Mouse (Mus musculus): ENCODE results near the gene Phldb3. TPM values are rescaled to one million over a fixed set of nuclear protein-coding genes. Genes with fewer than 3 reads are reported as not detected.

Phldb3 gene
- total and polyA plus RNA-seq, 3 experiments: 6.4 to 10.8 TPM; not detected in 1

GRCm38 (mm10) chr7:24568512-24568911 lies 42.1 kb upstream of the Phldb3 start:
- Histone ChIP-seq H3K27ac (ENCODE audit: control insufficient read depth, low read depth, low read length) (no peak overlapping the region), H3K4me3 (ENCODE audit: control insufficient read depth in 1 of 2, insufficient read depth in 1 of 2, low read depth in 2 of 2, low read length in 2 of 2) (no peak overlapping the region), H3K36me3 (ENCODE audit: control insufficient read depth in 1 of 2, insufficient read depth in 2 of 2, low read length in 2 of 2) (peaks cover 0 to 3% of the 10 kb centered on the region in 2 experiments; a peak in 1 of 4 replicates)

GRCm38 (mm10) chr7:24571071-24571470 lies 39.5 kb upstream of the Phldb3 start:
- TF ChIP-seq MAX (IDR thresholded peaks at IDR 0.05; ENCODE audit: low read length) (no peak), MEF2A (IDR thresholded peaks at IDR 0.05; ENCODE audit: extremely low read depth, insufficient replicate concordance, low read depth, low read length, poor library complexity, severe bottlenecking) (no peak), CTCF (IDR thresholded peaks at IDR 0.05 in 2 of 3, conservative IDR thresholded peaks at IDR 0.05 in 1 of 3; ENCODE audit: control insufficient read depth in 1 of 3, insufficient read depth in 1 of 3, low read depth in 2 of 3, low read length in 3 of 3, poor library complexity in 1 of 3, severe bottlenecking in 1 of 3) (no peak)

More at GRCm38 (mm10) chr7:24568512-24568911, 42.1 kb upstream of the Phldb3 start:
- DNase-seq (ENCODE audit: low read depth, low spot score): no peak
- Histone ChIP-seq H3K4me1 (ENCODE audit: control insufficient read depth in 1 of 2, insufficient read depth in 2 of 2, low read length in 2 of 2) (no peaks in the 10 kb centered on the region), H3K9ac (ENCODE audit: control insufficient read depth, low read depth, low read length, poor library complexity, severe bottlenecking) (no peak overlapping the region), H3K79me2 (ENCODE audit: control insufficient read depth, insufficient read depth, low read length, poor library complexity) (no peaks in the 10 kb centered on the region), H3K27me3 (ENCODE audit: control insufficient read depth in 1 of 2, insufficient read depth in 2 of 2, low read length in 2 of 2) (no peaks in the 10 kb centered on the region), H3K9me3 (replicated peaks; ENCODE audit: insufficient read depth, low read length) (no peaks in the 10 kb centered on the region)
- TF ChIP-seq TCF12 (IDR thresholded peaks at IDR 0.05; ENCODE audit: low read depth, low read length): no peak

GRCm38 (mm10) chr7:24572455-24572854 lies 38.1 kb upstream of the Phldb3 start:
- H3K36me3 ChIP-seq (ENCODE audit: control insufficient read depth in 1 of 2, insufficient read depth in 2 of 2, low read length in 2 of 2): no peaks in the 10 kb centered on the region

More at GRCm38 (mm10) chr7:24571071-24571470, 39.5 kb upstream of the Phldb3 start:
- Histone ChIP-seq H3K4me3 (ENCODE audit: control insufficient read depth in 1 of 2, insufficient read depth in 1 of 2, low read depth in 2 of 2, low read length in 2 of 2) (no peak overlapping the region), H3K27me3 (ENCODE audit: control insufficient read depth in 1 of 2, insufficient read depth in 2 of 2, low read length in 2 of 2) (no peaks in the 10 kb centered on the region), H3K27ac (ENCODE audit: control insufficient read depth, low read depth, low read length) (no peak overlapping the region), H3K9ac (ENCODE audit: control insufficient read depth, low read depth, low read length, poor library complexity, severe bottlenecking) (no peak overlapping the region), H3K9me3 (replicated peaks; ENCODE audit: insufficient read depth, low read length) (no peaks in the 10 kb centered on the region), H3K4me1 (ENCODE audit: control insufficient read depth in 1 of 2, insufficient read depth in 2 of 2, low read length in 2 of 2) (no peaks in the 10 kb centered on the region), H3K79me2 (ENCODE audit: control insufficient read depth, insufficient read depth, low read length, poor library complexity) (no peaks in the 10 kb centered on the region), H3K36me3 (ENCODE audit: control insufficient read depth in 1 of 2, insufficient read depth in 2 of 2, low read length in 2 of 2) (peaks cover 0 to 3% of the 10 kb centered on the region in 2 experiments; a peak in 1 of 4 replicates)
- DNase-seq (ENCODE audit: low read depth, low spot score): no peak

GRCm38 (mm10) chr7:24574224-24574796 lies 36.3 kb upstream of the Phldb3 start:
- no peaks in the 10 kb centered on the region; the same call in 1 of the 2 replicates for H3K79me2 ChIP-seq (ENCODE audit: control insufficient read depth, insufficient read depth, low read length, poor library complexity)
- TF ChIP-seq POLR2AphosphoS2 (IDR thresholded peaks at IDR 0.05; ENCODE audit: low read length): 0 out of 2 replicates have a peak, but pooled peaks have one; percentile 20
- TF ChIP-seq MAX (IDR thresholded peaks at IDR 0.05; ENCODE audit: low read length): no peak
- no peak for DNase-seq (ENCODE audit: low read depth, low spot score)
- H3K4me1 ChIP-seq (ENCODE audit: control insufficient read depth in 1 of 2, insufficient read depth in 2 of 2, low read length in 2 of 2): no peaks in the 10 kb centered on the region
- no peaks in the 10 kb centered on the region for H3K27me3 ChIP-seq (ENCODE audit: control insufficient read depth in 1 of 2, insufficient read depth in 2 of 2, low read length in 2 of 2)
- H3K36me3 ChIP-seq (ENCODE audit: control insufficient read depth in 1 of 2, insufficient read depth in 2 of 2, low read length in 2 of 2): no peaks in the 10 kb centered on the region
- no peak overlapping the region for H3K4me3 ChIP-seq (ENCODE audit: control insufficient read depth in 1 of 2, insufficient read depth in 1 of 2, low read depth in 2 of 2, low read length in 2 of 2)
- no peak overlapping the region for H3K27ac ChIP-seq (ENCODE audit: control insufficient read depth, low read depth, low read length)
- no peaks in the 10 kb centered on the region for H3K9me3 ChIP-seq (replicated peaks; ENCODE audit: insufficient read depth, low read length)
- no peak overlapping the region for H3K9ac ChIP-seq (ENCODE audit: control insufficient read depth, low read depth, low read length, poor library complexity, severe bottlenecking)

More at GRCm38 (mm10) chr7:24572455-24572854, 38.1 kb upstream of the Phldb3 start:
- peak; percentile 57 for DNase-seq (ENCODE audit: low read depth, low spot score)
- Histone ChIP-seq H3K79me2 (ENCODE audit: control insufficient read depth, insufficient read depth, low read length, poor library complexity) (no peaks in the 10 kb centered on the region), H3K4me1 (ENCODE audit: control insufficient read depth in 1 of 2, insufficient read depth in 2 of 2, low read length in 2 of 2) (no peaks in the 10 kb centered on the region), H3K4me3 (ENCODE audit: control insufficient read depth in 1 of 2, insufficient read depth in 1 of 2, low read depth in 2 of 2, low read length in 2 of 2) (no peak overlapping the region), H3K27me3 (ENCODE audit: control insufficient read depth in 1 of 2, insufficient read depth in 2 of 2, low read length in 2 of 2) (no peaks in the 10 kb centered on the region), H3K9me3 (replicated peaks; ENCODE audit: insufficient read depth, low read length) (no peaks in the 10 kb centered on the region), H3K9ac (ENCODE audit: control insufficient read depth, low read depth, low read length, poor library complexity, severe bottlenecking) (no peak overlapping the region), H3K27ac (ENCODE audit: control insufficient read depth, low read depth, low read length) (no peak overlapping the region)
- TF ChIP-seq RAD21 (IDR thresholded peaks at IDR 0.05; ENCODE audit: low read depth, low read length) (peak; percentile 47), CTCF (IDR thresholded peaks at IDR 0.05 in 2 of 3, conservative IDR thresholded peaks at IDR 0.05 in 1 of 3; ENCODE audit: control insufficient read depth in 1 of 3, insufficient read depth in 1 of 3, low read depth in 2 of 3, low read length in 3 of 3, poor library complexity in 1 of 3, severe bottlenecking in 1 of 3) (peak; percentile 37 to 69 (median 63); a peak in 5 of 6 replicates), SMC3 (IDR thresholded peaks at IDR 0.05; ENCODE audit: low read depth, low read length) (peak; percentile 47), BHLHE40 (IDR thresholded peaks at IDR 0.05; ENCODE audit: borderline replicate concordance, low read depth, low read length) (no peak), UBTF (IDR thresholded peaks at IDR 0.05; ENCODE audit: borderline replicate concordance, insufficient read depth, low read depth, low read length) (no peak)
